Mouse (Mus musculus) intestine, embryonic 16.5 days (tissue): Measurements from ENCODE around the gene Nup93. TPM values are rescaled to one million over a fixed set of nuclear protein-coding genes. Genes with fewer than 3 reads are reported as not detected.
A peak's percentile ranks its signal among the peaks of the same experiment; 100 is the strongest.

Experiments
- ATAC-seq: fragments of 200-750 bp; cut with Nextera tagmentation; 2 replicates; pipeline ENCODE4 v1.8.0; 2017; ENCODE audit warnings: moderate TSS enrichment, moderate library complexity
- H3K27ac ChIP-seq: fragments of 300-500 bp; sonication (generic); 2 replicates; pipeline ENCODE4 v1.5.1; 2014; ENCODE audit warnings: mild to moderate bottlenecking, low read length
- H3K27me3 ChIP-seq: fragments of 300-500 bp; sonication (generic); replicated peaks from 2 replicates; pipeline ENCODE4 v1.6.1; 2014; ENCODE audit warnings: low read length, control low read depth, mixed read lengths; ENCODE audit not compliant: control insufficient read depth, insufficient read depth
- H3K36me3 ChIP-seq: fragments of 300-500 bp; sonication (generic); 2 replicates; pipeline ENCODE4 v1.6.1; 2014; ENCODE audit warnings: low read length, control low read depth; ENCODE audit not compliant: control insufficient read depth, insufficient read depth
- H3K4me1 ChIP-seq: fragments of 300-500 bp; sonication (generic); 2 replicates; pipeline ENCODE4 v1.6.1; 2014; ENCODE audit warnings: low read length, control low read depth, mixed read lengths; ENCODE audit not compliant: control insufficient read depth, insufficient read depth
- H3K4me2 ChIP-seq: fragments of 300-500 bp; sonication (generic); 2 replicates; pipeline ENCODE4 v1.6.1; 2014; ENCODE audit warnings: low read depth, low read length, control low read depth
- H3K4me3 ChIP-seq: fragments of 300-500 bp; sonication (generic); 2 replicates; pipeline ENCODE4 v1.5.1; 2014; ENCODE audit warnings: mild to moderate bottlenecking, low read length
- H3K9ac ChIP-seq: fragments of 300-500 bp; sonication (generic); 2 replicates; pipeline ENCODE4 v1.6.1; 2014; ENCODE audit warnings: low read depth, low read length
- H3K9me3 ChIP-seq: fragments of 300-500 bp; sonication (generic); 2 replicates; pipeline ENCODE4 v1.6.1; 2016; ENCODE audit warnings: low read length, control low read depth; ENCODE audit not compliant: control insufficient read depth
- WGBS: fragments of 180-500 bp; shearing (Covaris S2); extraction: QIAGEN DNeasy Blood & Tissue Kit; methylation state at CpG from one replicate; pipeline ENCODE4 v1.1.7; 2014; 5-methylcytosine and 5-hydroxymethylcytosine counted together
- polyA plus RNA-seq: library from polyadenylated mRNA; unstranded; fragments of >200 nt; fragmentation: Nextera tagmentation; extraction: Ambion mirVana; gene quantifications from 2 replicates; pipeline ENCODE4 v1.2.1, GENCODE M21; 2015

Nup93 gene
- polyA plus RNA-seq, 1 experiment from 2014 or later = 66.4 TPM

DNA sequence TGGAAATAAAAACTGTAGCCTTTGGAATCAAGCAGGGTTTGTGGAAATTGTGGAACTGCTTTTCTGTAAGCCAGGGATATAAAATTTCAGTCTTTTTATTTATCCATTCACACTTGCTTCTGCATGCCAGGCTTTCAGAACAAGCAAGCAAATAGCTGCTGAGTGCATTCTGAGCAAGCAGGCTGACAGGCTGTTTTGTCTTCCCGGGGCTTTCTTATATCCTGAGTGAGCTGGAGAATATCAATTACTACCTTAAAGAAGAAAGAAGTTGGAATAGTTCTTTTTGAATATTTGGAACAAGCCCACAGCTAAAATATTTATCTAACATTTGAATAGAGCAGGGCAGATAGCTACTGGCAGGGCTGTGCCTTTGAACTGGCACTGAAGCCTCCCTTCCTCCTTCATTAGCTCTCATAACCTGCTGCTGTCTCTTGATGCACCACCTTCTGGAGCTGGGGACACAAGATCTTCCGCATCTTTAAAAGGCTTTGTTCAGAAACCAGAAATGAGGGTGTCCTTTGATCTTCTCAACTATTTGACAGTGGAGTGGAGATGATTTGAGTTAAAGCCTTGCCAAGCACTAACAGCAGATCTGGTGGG, 35.6 kb downstream of the Nup93 start:
- no peak for ATAC-seq
- WGBS = 65% methylated on average over 2 of the region's 2 CpGs
- Histone ChIP-seq H3K9ac (no peak overlapping the region), H3K9me3 (no peaks in the 10 kb centered on the region), H3K36me3 (no peaks in the 10 kb centered on the region), H3K27me3 (no peaks in the 10 kb centered on the region), H3K4me1 (no peaks in the 10 kb centered on the region), H3K27ac (no peak overlapping the region), H3K4me2 (no peak overlapping the region), H3K4me3 (no peak overlapping the region)

DNA sequence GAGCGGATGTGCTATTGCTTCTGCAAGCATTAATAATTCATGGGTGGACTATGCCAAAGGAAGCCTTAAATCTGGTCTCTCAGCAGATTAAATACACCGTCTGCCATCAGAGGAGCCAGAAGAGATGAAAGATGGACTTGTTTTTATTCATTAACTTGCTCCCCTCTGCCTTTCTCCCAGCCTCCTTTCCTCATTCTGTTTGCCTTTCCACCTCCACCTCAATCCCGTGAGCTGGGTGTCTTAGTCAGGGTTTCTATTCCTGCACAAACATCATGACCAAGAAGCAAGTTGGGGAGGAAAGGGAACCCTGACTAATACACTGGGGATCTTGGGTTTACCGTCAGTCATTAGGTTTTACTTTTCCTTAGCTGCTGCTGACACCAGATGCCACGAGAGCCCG, 44.5 kb downstream of the Nup93 start:
- peaks cover 4% of the 10 kb centered on the region for H3K4me1 ChIP-seq

DNA sequence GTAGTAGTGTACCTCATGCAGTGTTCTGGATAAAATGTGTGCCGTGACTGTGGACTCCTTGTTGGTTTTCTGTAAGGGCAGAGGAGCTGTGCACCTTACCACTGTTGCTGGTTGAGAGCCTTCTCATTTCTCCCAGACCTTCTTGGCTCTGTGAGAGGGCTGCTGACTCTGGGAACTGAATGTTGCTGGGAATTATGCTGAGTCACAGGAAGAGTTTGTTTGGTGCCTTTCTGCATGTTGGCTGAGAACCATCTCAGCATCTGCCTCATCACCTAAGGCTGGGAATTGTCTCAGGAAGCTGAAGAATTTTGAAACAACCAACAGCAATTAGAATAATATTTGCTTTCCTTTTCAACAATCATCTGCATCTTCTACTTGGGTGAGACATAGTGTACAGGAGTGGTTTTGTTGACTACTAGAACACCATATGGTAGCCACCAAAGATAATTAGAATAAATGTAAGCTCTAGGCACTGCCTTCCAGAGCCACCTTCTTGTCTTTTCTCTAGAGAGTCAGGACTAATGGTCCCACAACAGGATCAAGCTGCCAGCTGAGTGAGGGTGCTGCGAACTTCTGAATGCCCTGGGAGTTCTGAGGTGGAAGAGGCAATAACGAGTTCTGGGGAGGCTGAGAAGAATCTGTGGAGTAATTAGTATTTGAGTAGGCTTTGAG, 48.4 kb downstream of the Nup93 start:
- no peaks in the 10 kb centered on the region for H3K36me3 ChIP-seq
- no peak overlapping the region for H3K4me3 ChIP-seq
- ATAC-seq = no peak
- no peaks in the 10 kb centered on the region for H3K27me3 ChIP-seq
- H3K27ac ChIP-seq = no peak overlapping the region
- H3K9me3 ChIP-seq = no peaks in the 10 kb centered on the region
- WGBS = 76% methylated on average over 3 of the region's 3 CpGs
- H3K4me1 ChIP-seq = peaks cover 12% of the 10 kb centered on the region
- H3K4me2 ChIP-seq = no peak overlapping the region
- no peak overlapping the region for H3K9ac ChIP-seq

More for the DNA sequence above, 44.5 kb downstream of the Nup93 start:
- WGBS = 77% methylated on average over 6 of the region's 6 CpGs
- H3K4me2 ChIP-seq = no peak overlapping the region
- no peaks in the 10 kb centered on the region for H3K9me3 ChIP-seq
- no peak for ATAC-seq
- H3K4me3 ChIP-seq = no peak overlapping the region
- H3K27ac ChIP-seq = no peak overlapping the region
- no peaks in the 10 kb centered on the region for H3K27me3 ChIP-seq
- no peak overlapping the region for H3K9ac ChIP-seq
- no peaks in the 10 kb centered on the region for H3K36me3 ChIP-seq

DNA sequence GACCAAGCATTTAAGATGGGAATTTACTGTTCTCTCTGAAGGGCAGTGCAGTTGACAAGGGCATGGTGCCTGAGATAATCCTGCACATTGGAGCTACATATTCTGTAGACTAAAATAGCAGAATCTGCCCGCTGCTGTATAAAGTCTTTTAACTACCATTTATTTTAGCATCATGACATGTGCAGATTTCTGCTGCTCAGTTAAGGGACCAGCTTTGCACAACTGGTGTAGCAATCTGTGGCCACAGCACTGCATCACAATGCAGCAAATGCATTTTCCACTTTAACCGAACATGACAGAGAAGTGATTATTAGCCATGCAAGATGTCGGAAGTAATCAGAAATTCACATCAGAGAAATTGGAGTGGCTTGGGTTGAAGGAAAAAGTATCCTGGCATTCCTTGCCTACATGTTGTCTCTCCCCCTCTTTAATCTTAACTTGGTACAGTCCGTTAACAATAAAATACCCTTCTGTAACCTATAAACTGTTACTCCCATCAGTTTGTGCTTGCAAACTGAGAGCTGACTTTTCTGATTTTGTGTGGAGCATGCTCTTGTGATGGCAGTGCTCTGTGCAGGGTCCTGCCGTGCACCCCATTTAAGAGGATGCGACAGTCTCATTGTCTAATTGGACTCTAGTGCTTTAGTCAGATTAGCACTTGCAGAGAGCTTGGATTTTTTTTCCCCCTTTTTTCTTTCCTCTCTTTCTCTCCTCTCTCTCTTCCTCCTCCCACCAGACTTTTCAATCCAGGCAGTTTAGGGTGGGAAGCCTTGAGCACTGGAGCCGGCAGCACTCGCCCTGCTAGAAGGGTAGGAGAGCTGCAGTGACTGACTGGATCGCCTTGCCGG, 52.2 kb downstream of the Nup93 start:
- Histone ChIP-seq H3K4me2 (no peak overlapping the region), H3K9me3 (no peaks in the 10 kb centered on the region), H3K4me1 (peaks cover 17% of the 10 kb centered on the region), H3K27ac (no peak overlapping the region), H3K36me3 (no peaks in the 10 kb centered on the region), H3K27me3 (no peaks in the 10 kb centered on the region), H3K4me3 (peak overlapping the region; percentile 14; the same call in 1 of the 2 replicates), H3K9ac (peak overlapping the region; percentile 29; the same call in 1 of the 2 replicates)
- no peak for ATAC-seq
- 53% methylated on average over 10 of the region's 10 CpGs for WGBS

DNA sequence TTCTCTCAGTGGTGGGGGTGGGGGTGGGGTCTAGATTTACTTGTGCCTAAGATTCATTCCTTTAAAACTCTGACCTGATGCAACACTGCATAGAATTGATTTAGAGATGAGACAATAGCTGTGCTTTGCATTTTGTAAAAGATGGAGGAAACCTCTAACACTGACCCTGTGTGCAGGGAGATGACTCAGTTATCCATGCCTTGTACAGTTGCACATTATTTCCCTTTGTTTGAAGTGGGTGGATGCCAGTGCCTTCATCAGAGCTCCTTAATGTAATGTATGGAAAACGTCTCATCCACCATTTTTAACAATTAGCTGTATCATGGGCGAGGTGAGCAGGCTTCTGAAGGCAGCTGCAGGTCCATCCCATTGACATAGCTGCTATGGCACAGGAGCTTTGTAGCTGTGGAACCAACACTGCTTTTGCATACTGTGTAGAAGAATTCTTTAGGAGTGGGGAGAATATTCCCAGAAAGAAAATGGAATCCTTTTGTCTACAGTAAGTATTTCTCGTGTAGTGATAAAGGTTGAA, 54.1 kb downstream of the Nup93 start:
- H3K9ac ChIP-seq = no peak overlapping the region
- H3K36me3 ChIP-seq = no peaks in the 10 kb centered on the region
- H3K4me3 ChIP-seq = no peak overlapping the region
- no peaks in the 10 kb centered on the region for H3K9me3 ChIP-seq
- WGBS = 74% methylated on average over 3 of the region's 3 CpGs
- no peak for ATAC-seq
- H3K27me3 ChIP-seq = no peaks in the 10 kb centered on the region
- H3K4me2 ChIP-seq = no peak overlapping the region
- no peak overlapping the region for H3K27ac ChIP-seq
- peaks cover 13% of the 10 kb centered on the region for H3K4me1 ChIP-seq

DNA sequence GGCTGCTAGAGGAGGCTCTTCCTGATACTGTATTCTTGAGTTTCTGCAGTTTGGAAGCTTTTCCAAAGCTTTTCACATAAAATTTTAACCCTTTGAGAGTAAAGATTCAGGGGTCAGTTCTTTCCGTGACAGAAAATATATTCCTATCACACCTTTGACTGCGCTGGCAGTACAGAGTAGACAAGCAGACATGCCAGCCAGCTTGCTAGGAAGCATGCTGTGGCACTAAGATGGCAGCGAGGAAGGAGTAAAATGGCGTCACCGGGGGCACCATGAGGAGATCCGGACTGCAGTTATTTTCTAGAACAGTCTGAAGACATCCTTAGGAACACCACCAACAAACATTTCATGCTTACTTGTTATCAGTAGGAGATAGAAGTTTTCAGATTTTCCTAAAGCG, 55.9 kb downstream of the Nup93 start:
- H3K4me2 ChIP-seq = no peak overlapping the region

DNA sequence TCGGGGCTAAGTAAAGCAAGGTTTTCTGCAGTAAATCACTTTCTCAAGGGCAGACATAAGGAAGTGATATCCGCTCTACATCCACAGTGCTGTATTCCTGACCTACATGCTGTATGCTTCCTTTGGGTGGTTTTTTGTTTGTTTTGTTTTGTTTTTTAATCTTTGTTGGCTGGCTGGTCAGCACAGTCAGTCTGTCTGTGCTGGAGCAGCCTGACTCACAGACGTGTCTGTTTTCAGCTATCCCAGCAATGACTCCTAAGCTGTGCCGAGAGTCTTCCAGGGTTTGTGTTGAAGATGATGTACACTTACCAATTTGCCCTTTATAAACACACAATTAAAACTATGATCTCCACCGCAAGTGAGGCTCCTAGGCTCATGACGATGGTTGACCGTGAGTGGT, 56.7 kb downstream of the Nup93 start:
- 63% methylated on average over 7 of the region's 7 CpGs for WGBS
- Histone ChIP-seq H3K4me1 (peaks cover 13% of the 10 kb centered on the region), H3K4me3 (no peak overlapping the region), H3K27ac (no peak overlapping the region), H3K27me3 (no peaks in the 10 kb centered on the region), H3K4me2 (no peak overlapping the region), H3K9ac (no peak overlapping the region), H3K9me3 (no peaks in the 10 kb centered on the region), H3K36me3 (no peaks in the 10 kb centered on the region)
- ATAC-seq = no peak

More for the DNA sequence above, 55.9 kb downstream of the Nup93 start:
- H3K4me3 ChIP-seq = no peak overlapping the region
- no peaks in the 10 kb centered on the region for H3K27me3 ChIP-seq
- H3K27ac ChIP-seq = no peak overlapping the region
- no peak overlapping the region for H3K9ac ChIP-seq
- H3K9me3 ChIP-seq = no peaks in the 10 kb centered on the region
- no peak for ATAC-seq
- peaks cover 13% of the 10 kb centered on the region for H3K4me1 ChIP-seq
- H3K36me3 ChIP-seq = no peaks in the 10 kb centered on the region
- WGBS = 86% methylated on average over 7 of the region's 7 CpGs

DNA sequence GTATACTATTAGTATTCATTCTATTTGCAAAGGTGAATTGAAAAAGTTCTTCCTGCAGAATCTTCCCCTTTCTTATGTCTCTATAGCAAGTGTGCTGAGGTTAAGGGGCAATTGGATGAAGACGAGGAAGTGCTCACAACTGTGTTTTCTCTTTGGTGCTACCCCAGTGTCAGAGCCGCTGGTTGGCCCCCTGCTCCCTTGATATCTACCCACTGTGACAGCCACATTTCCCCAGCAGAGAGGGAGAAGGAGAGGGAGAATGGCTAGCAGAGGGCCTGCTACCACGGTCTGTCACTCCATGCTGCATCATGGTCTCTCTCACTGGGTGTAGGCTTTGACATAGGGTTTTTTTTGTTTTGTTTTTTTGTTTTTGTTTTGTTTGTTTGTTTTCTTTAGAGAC, 58.2 kb downstream of the Nup93 start:
- H3K27me3 ChIP-seq = no peaks in the 10 kb centered on the region
- no peak overlapping the region for H3K4me2 ChIP-seq
- ATAC-seq = no peak
- WGBS = 78% methylated on average over 3 of the region's 3 CpGs
- H3K36me3 ChIP-seq = no peaks in the 10 kb centered on the region
- H3K9ac ChIP-seq = no peak overlapping the region
- no peak overlapping the region for H3K4me3 ChIP-seq
- 0 out of 2 replicates have a peak, but pooled peaks cover 5% of the 10 kb centered on the region for H3K4me1 ChIP-seq
- no peaks in the 10 kb centered on the region for H3K9me3 ChIP-seq
- no peak overlapping the region for H3K27ac ChIP-seq

DNA sequence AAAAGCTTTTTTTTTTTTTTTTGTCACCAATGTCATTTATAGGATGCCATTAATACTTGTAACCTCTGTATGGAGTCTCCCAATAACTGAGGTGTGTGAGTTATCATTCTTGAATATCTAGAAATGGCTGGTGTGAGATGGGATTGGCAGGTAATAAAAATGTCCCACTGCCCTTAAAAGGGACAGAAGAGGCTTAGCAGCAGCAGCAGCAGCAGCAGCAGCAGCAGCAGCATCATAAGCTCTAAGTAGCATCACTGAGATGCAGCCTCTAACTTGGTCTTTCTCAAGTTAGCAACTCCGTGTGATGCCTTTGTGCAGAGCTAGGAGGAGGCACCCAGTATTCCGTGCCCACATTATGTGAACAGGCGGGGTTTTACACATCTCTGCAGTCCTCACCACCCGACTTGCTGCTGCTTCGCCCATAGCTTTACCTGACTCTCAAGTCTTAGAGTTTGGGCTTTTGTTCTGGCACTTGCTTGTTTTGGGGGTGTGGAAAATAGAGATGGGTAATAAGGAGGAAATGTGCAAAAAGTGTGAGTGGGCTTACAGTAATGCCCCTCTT, 59.0 kb downstream of the Nup93 start:
- Histone ChIP-seq H3K27ac (no peak overlapping the region), H3K4me1 (0 out of 2 replicates have a peak, but pooled peaks cover 5% of the 10 kb centered on the region), H3K9me3 (no peaks in the 10 kb centered on the region), H3K4me3 (no peak overlapping the region), H3K4me2 (no peak overlapping the region), H3K27me3 (no peaks in the 10 kb centered on the region), H3K36me3 (no peaks in the 10 kb centered on the region), H3K9ac (no peak overlapping the region)
- 87% methylated on average over 5 of the region's 5 CpGs for WGBS
- ATAC-seq = no peak
